Mouse (Mus musculus) MEL (cell line): ENCODE results near the gene Bhmt2.

ENCODE experiments used
- CHD1 ChIP-seq: IDR thresholded peaks from 2 replicates; pipeline ENCODE4 v1.6.1; 2012; ENCODE audit warnings: low read depth, mild to moderate bottlenecking, inconsistent platforms, low read length, improper control_type of control experiment
- CHD2 ChIP-seq: IDR thresholded peaks from 2 replicates; pipeline ENCODE4 v1.6.1; 2011; ENCODE audit warnings: low read length, improper control_type of control experiment
- CTCF ChIP-seq, 3 experiments: IDR thresholded peaks in 2 of 3; conservative IDR thresholded peaks in 1 of 3; 2 replicates each; pipeline ENCODE4 v1.5.1; 2011 to 2012; ENCODE audit warnings: low read length in 3 of 3, low read depth in 2 of 3, mild to moderate bottlenecking in 2 of 3, improper control_type of control experiment in 1 of 3, inconsistent platforms in 1 of 3, mixed read lengths in 1 of 3, moderate library complexity in 1 of 3; ENCODE audit not compliant: control insufficient read depth in 1 of 3, insufficient read depth in 1 of 3, poor library complexity in 1 of 3, severe bottlenecking in 1 of 3
- EP300 ChIP-seq, 2 experiments: IDR thresholded peaks; 2 replicates each; pipeline ENCODE4 v1.6.1; 2011; ENCODE audit warnings: improper control_type of control experiment in 2 of 2, low read length in 2 of 2, low read depth in 1 of 2, mild to moderate bottlenecking in 1 of 2
- ETS1 ChIP-seq: IDR thresholded peaks from 2 replicates; pipeline ENCODE4 v1.6.1; 2012; ENCODE audit warnings: low read depth, mild to moderate bottlenecking, inconsistent platforms, low read length, improper control_type of control experiment, moderate library complexity
- GATA1 ChIP-seq: IDR thresholded peaks from 2 replicates; pipeline ENCODE4 v1.6.1; 2011; ENCODE audit warnings: low read depth, low read length, improper control_type of control experiment
- HCFC1 ChIP-seq: IDR thresholded peaks from 2 replicates; pipeline ENCODE4 v1.6.1; 2012; ENCODE audit warnings: low read depth, mild to moderate bottlenecking, inconsistent platforms, low read length, improper control_type of control experiment, moderate library complexity
- NRF1 ChIP-seq: IDR thresholded peaks from 2 replicates; pipeline ENCODE4 v1.6.1; 2014; ENCODE audit warnings: low read depth, mild to moderate bottlenecking, inconsistent platforms, low read length, improper control_type of control experiment, moderate library complexity; ENCODE audit not compliant: poor library complexity, insufficient read depth, severe bottlenecking
- POLR2A ChIP-seq, 2 experiments: IDR thresholded peaks; 2 replicates each; pipeline ENCODE4 v1.6.1; 2011 to 2012; ENCODE audit warnings: low read length in 2 of 2, mild to moderate bottlenecking in 2 of 2, control low read depth in 1 of 2, improper control_type of control experiment in 1 of 2, low read depth in 1 of 2, moderate library complexity in 1 of 2; ENCODE audit not compliant: control insufficient read depth in 1 of 2, insufficient read depth in 1 of 2, poor library complexity in 1 of 2
- RCOR1 ChIP-seq: IDR thresholded peaks from 2 replicates; pipeline ENCODE4 v1.6.1; 2012; ENCODE audit warnings: low read depth, mild to moderate bottlenecking, inconsistent platforms, low read length, improper control_type of control experiment
- SIN3A ChIP-seq: IDR thresholded peaks from 2 replicates; pipeline ENCODE4 v1.6.1; 2012; ENCODE audit warnings: low read length, improper control_type of control experiment, inconsistent platforms
- SMC3 ChIP-seq: IDR thresholded peaks from 2 replicates; pipeline ENCODE4 v1.6.1; 2011; ENCODE audit warnings: low read depth, low read length, improper control_type of control experiment
- TAL1 ChIP-seq: IDR thresholded peaks from 2 replicates; pipeline ENCODE4 v1.6.1; 2012; ENCODE audit warnings: mild to moderate bottlenecking, inconsistent platforms, low read length, moderate library complexity, mixed read lengths
- USF1 ChIP-seq: IDR thresholded peaks from 2 replicates; pipeline ENCODE4 v1.6.1; 2014; ENCODE audit warnings: low read depth, mild to moderate bottlenecking, inconsistent platforms, low read length, improper control_type of control experiment, moderate library complexity

DNA sequence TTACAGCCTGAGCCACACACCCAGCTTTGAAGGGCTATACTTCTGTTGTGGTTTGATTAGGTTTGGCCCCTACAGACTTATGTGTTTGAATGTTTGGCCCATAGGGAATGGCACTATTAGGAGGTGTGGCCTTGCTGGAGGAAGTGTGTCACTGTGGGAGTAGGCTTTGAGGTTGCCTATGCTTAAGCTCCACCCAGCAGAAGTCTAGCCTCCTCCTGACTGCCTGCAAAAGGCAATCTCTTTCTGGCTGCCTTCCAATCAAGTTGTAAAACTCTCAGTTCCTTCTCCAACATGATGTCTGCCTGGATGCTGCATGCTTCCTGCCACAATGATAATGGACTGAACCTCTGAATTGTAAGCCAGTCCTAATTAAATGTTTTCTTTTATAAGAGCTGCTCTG is 9.2 kb upstream of the Bhmt2 start:
- TF ChIP-seq CTCF (IDR thresholded peaks at IDR 0.05 in 2 of 3, conservative IDR thresholded peaks at IDR 0.05 in 1 of 3; ENCODE audit: control insufficient read depth in 1 of 3, insufficient read depth in 1 of 3, low read depth in 2 of 3, low read length in 3 of 3, poor library complexity in 1 of 3, severe bottlenecking in 1 of 3) (no peak), ETS1 (no peak), NRF1 (no peak), TAL1 (no peak), CHD2 (no peak), POLR2A (IDR thresholded peaks at IDR 0.05; ENCODE audit: control insufficient read depth in 1 of 2, insufficient read depth in 1 of 2, low read depth in 1 of 2, low read length in 2 of 2, poor library complexity in 1 of 2) (no peak), SIN3A (no peak), GATA1 (no peak), RCOR1 (no peak), SMC3 (no peak), CHD1 (no peak), USF1 (no peak), EP300 (IDR thresholded peaks at IDR 0.05; ENCODE audit: low read depth in 1 of 2, low read length in 2 of 2) (no peak), HCFC1 (no peak)
